Mouse (Mus musculus): ENCODE measurements around the gene 1700003F12Rik.
A peak's percentile ranks its signal among the peaks of the same experiment; 100 is the strongest.

1700003F12Rik gene

GRCm38 (mm10) chr2:154566641-154567040, 19.8 kb downstream of the 1700003F12Rik start:
- Histone ChIP-seq H3K27me3 (ENCODE audit: insufficient read depth, low read length) (no peaks in the 10 kb centered on the region), H3K9me3 (ENCODE audit: low read length) (no peaks in the 10 kb centered on the region), H3K4me3 (replicated peaks; ENCODE audit: low read length) (no peak overlapping the region), H3K36me3 (ENCODE audit: insufficient read depth, low read length) (peaks cover 71% of the 10 kb centered on the region), H3K4me1 (replicated peaks; ENCODE audit: low read depth, low read length) (peaks cover 79% of the 10 kb centered on the region)
- TF ChIP-seq NANOG (IDR thresholded peaks at IDR 0.05; ENCODE audit: borderline replicate concordance, low read length) = no peak
- no peak for TF ChIP-seq POU5F1 (IDR thresholded peaks at IDR 0.05; ENCODE audit: borderline replicate concordance, low read length)
- TF ChIP-seq CTCF (conservative IDR thresholded peaks at IDR 0.05; ENCODE audit: low read length) = no peak

GRCm38 (mm10) chr2:154567766-154568165, 20.9 kb downstream of the 1700003F12Rik start:
- no peaks in the 10 kb centered on the region for H3K27me3 ChIP-seq (ENCODE audit: insufficient read depth, low read length)
- peaks cover 60% of the 10 kb centered on the region for H3K36me3 ChIP-seq (ENCODE audit: insufficient read depth, low read length)
- H3K4me3 ChIP-seq (replicated peaks; ENCODE audit: low read length) = peak overlapping the region; percentile 92
- no peaks in the 10 kb centered on the region for H3K9me3 ChIP-seq (ENCODE audit: low read length)
- peaks cover 88% of the 10 kb centered on the region for H3K4me1 ChIP-seq (replicated peaks; ENCODE audit: low read depth, low read length)
- no peak for TF ChIP-seq CTCF (conservative IDR thresholded peaks at IDR 0.05; ENCODE audit: low read length)
- TF ChIP-seq NANOG (IDR thresholded peaks at IDR 0.05; ENCODE audit: borderline replicate concordance, low read length) = no peak
- no peak for TF ChIP-seq POU5F1 (IDR thresholded peaks at IDR 0.05; ENCODE audit: borderline replicate concordance, low read length)

DNA sequence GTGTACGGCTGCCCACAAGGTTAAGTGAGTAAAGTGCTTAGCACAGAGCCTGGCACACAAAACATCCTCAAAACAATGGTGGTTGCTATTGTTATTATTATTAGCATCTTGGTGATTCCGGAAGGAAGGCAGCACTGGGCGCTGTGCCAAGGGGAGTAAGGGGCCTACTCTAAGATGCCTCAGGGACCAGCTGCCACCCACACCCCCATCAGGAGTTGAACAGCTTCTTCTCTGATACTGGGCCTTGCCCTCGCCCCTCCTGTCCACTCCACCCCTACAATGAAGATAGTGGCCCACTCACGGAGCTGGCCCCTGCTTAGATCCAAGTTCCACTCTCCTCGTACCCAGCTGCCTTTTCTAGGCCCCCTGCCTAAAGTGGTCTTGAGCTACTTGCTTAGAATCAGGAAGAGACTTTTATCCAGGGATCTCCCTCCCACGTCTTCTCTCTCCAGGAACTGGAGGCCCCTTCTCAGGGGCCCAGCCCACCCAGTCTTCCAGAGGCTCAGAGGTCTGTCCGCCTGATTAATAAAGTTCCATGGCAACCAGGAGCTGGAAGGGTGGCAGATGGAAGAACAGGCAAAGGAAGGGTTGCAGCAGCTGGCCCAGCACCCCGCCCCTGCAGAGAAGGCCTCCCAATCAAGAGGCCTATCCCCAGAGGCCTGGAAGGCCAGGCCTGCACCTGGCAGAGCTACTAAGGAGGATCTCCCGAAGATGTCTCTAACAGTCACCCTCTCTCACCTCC, 21.6 kb downstream of the 1700003F12Rik start:
- no peaks in the 10 kb centered on the region for H3K9me3 ChIP-seq (ENCODE audit: low read length)
- no peaks in the 10 kb centered on the region for H3K27me3 ChIP-seq (ENCODE audit: insufficient read depth, low read length)
- no peak for TF ChIP-seq POU5F1 (IDR thresholded peaks at IDR 0.05; ENCODE audit: borderline replicate concordance, low read length)
- no peak for TF ChIP-seq NANOG (IDR thresholded peaks at IDR 0.05; ENCODE audit: borderline replicate concordance, low read length)
- TF ChIP-seq CTCF (conservative IDR thresholded peaks at IDR 0.05; ENCODE audit: low read length) = no peak
- H3K4me3 ChIP-seq (replicated peaks; ENCODE audit: low read length) = peak overlapping the region; percentile 92
- H3K4me1 ChIP-seq (replicated peaks; ENCODE audit: low read depth, low read length) = peaks cover 89% of the 10 kb centered on the region
- peaks cover 52% of the 10 kb centered on the region for H3K36me3 ChIP-seq (ENCODE audit: insufficient read depth, low read length)

- TF ChIP-seq POU5F1 (IDR thresholded peaks at IDR 0.05; ENCODE audit: borderline replicate concordance, low read length) (no peak), NANOG (IDR thresholded peaks at IDR 0.05; ENCODE audit: borderline replicate concordance, low read length) (no peak), CTCF (conservative IDR thresholded peaks at IDR 0.05; ENCODE audit: low read length) (no peak)
- Histone ChIP-seq H3K9me3 (ENCODE audit: low read length) (no peaks in the 10 kb centered on the region), H3K27me3 (ENCODE audit: insufficient read depth, low read length) (no peaks in the 10 kb centered on the region), H3K4me1 (replicated peaks; ENCODE audit: low read depth, low read length) (peaks cover 84% of the 10 kb centered on the region), H3K36me3 (ENCODE audit: insufficient read depth, low read length) (peaks cover 45% of the 10 kb centered on the region), H3K4me3 (replicated peaks; ENCODE audit: low read length) (peak overlapping the region; percentile 92)
These were observed 22.3 kb downstream of the 1700003F12Rik start for GRCm38 (mm10) chr2:154569071-154569748.

DNA sequence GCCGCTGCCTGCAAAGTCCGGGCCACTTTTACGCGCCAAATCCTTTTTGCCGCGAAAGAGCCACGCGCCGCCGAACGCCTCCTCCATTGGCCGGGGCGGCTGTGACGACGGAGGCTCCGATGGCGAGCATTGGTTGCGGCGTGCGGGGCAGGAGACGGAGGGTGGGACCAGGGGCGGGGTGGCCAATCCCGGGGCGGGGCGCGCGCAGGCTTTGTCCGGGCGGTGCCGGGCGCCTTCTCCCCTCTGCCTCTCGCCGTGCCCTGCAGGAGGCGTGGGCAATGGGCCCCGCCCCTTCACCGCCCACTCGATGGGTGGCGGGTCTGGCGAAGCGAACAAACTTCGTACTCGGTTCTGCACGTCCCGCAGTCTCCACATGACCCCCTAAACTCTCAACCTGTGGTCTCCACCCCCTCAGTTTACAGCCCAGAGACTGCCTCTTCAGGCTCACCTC, 23.0 kb downstream of the 1700003F12Rik start, which contains the start of gene E2f1:
Gene E2f1, minus strand, starts transcription at position 57 of the 451 bp plus-strand sequence.
- H3K4me3 ChIP-seq (replicated peaks; ENCODE audit: low read length) = peak within 1 kb of the TSS; percentile 92
- H3K27me3 ChIP-seq (ENCODE audit: insufficient read depth, low read length) = no peaks in the 10 kb centered on the region
- TF ChIP-seq CTCF (conservative IDR thresholded peaks at IDR 0.05; ENCODE audit: low read length) (no peak), NANOG (IDR thresholded peaks at IDR 0.05; ENCODE audit: borderline replicate concordance, low read length) (no peak), POU5F1 (IDR thresholded peaks at IDR 0.05; ENCODE audit: borderline replicate concordance, low read length) (no peak)
- peaks cover 39% of the 10 kb centered on the region for H3K36me3 ChIP-seq (ENCODE audit: insufficient read depth, low read length)
- no peaks in the 10 kb centered on the region for H3K9me3 ChIP-seq (ENCODE audit: low read length)
- H3K4me1 ChIP-seq (replicated peaks; ENCODE audit: low read depth, low read length) = peaks cover 80% of the 10 kb centered on the region

- Histone ChIP-seq H3K4me3 (replicated peaks; ENCODE audit: low read length) (peak overlapping the region; percentile 74), H3K4me1 (replicated peaks; ENCODE audit: low read depth, low read length) (peaks cover 72% of the 10 kb centered on the region), H3K36me3 (ENCODE audit: insufficient read depth, low read length) (peaks cover 31% of the 10 kb centered on the region), H3K9me3 (ENCODE audit: low read length) (no peaks in the 10 kb centered on the region), H3K27me3 (ENCODE audit: insufficient read depth, low read length) (no peaks in the 10 kb centered on the region)
- TF ChIP-seq POU5F1 (IDR thresholded peaks at IDR 0.05; ENCODE audit: borderline replicate concordance, low read length) = no peak
These were observed 23.8 kb downstream of the 1700003F12Rik start for GRCm38 (mm10) chr2:154570666-154571065.

DNA sequence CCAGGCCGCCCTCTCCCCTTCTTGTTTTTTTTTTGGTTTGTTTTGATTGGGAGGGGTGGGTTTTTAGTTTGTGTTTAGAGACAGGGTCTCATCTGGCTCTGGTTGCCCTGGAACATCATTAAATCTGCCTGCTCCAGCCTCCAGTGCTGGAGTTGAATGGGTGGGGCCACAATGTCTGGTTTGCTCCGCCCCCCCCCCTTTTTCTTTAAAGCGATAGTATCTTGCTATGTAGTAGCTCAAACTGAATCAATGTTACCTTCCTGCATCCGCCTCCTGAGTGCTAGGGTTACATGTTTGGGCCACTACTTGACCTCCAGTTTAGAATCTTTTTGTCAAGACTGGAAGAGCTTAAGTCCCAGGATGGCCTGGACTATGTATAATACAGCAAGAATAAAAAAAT, 24.4 kb downstream of the 1700003F12Rik start:
- peak overlapping the region; percentile 74; the same call in 1 of the 2 replicates for H3K4me3 ChIP-seq (replicated peaks; ENCODE audit: low read length)
- TF ChIP-seq POU5F1 (IDR thresholded peaks at IDR 0.05; ENCODE audit: borderline replicate concordance, low read length) (no peak), CTCF (conservative IDR thresholded peaks at IDR 0.05; ENCODE audit: low read length) (no peak), NANOG (IDR thresholded peaks at IDR 0.05; ENCODE audit: borderline replicate concordance, low read length) (no peak)
- peaks cover 25% of the 10 kb centered on the region for H3K36me3 ChIP-seq (ENCODE audit: insufficient read depth, low read length)
- H3K4me1 ChIP-seq (replicated peaks; ENCODE audit: low read depth, low read length) = peaks cover 71% of the 10 kb centered on the region
- no peaks in the 10 kb centered on the region for H3K9me3 ChIP-seq (ENCODE audit: low read length)
- H3K27me3 ChIP-seq (ENCODE audit: insufficient read depth, low read length) = no peaks in the 10 kb centered on the region

DNA sequence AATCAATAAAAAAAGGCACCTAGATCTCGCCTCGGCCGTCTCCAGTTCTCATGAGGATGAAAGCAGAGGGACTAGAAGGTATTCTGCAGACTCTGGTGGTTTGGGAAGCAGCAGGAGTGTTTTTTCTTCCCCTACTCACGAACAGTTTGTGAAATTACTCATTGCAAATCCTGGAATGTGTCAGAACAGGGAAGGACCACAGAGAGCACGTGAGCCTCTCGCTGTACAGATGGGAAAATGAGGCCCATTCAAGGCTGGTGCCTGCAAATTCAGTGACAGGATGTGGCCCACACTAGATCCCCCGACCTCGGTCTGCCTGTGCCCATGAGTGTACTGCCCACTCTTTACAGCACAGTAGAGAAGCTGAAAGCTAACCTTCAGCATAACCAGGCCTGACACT, 25.1 kb downstream of the 1700003F12Rik start:
- H3K36me3 ChIP-seq (ENCODE audit: insufficient read depth, low read length) = peaks cover 18% of the 10 kb centered on the region; the same call in 1 of the 2 replicates
- H3K4me3 ChIP-seq (replicated peaks; ENCODE audit: low read length) = no peak overlapping the region
- no peaks in the 10 kb centered on the region for H3K9me3 ChIP-seq (ENCODE audit: low read length)
- no peak for TF ChIP-seq POU5F1 (IDR thresholded peaks at IDR 0.05; ENCODE audit: borderline replicate concordance, low read length)
- no peak for TF ChIP-seq NANOG (IDR thresholded peaks at IDR 0.05; ENCODE audit: borderline replicate concordance, low read length)
- no peak for TF ChIP-seq CTCF (conservative IDR thresholded peaks at IDR 0.05; ENCODE audit: low read length)
- H3K27me3 ChIP-seq (ENCODE audit: insufficient read depth, low read length) = no peaks in the 10 kb centered on the region
- H3K4me1 ChIP-seq (replicated peaks; ENCODE audit: low read depth, low read length) = peaks cover 71% of the 10 kb centered on the region
